Mouse (Mus musculus) midbrain, embryonic 12.5 days (tissue): ENCODE data around the gene Zmiz1. TPM values are rescaled to one million over a fixed set of nuclear protein-coding genes. Genes with fewer than 3 reads are reported as not detected.

ENCODE experiments used
- ATAC-seq: fragments of 200-750 bp; cut with Nextera tagmentation; 2 replicates; pipeline ENCODE4 v1.8.0; 2017; ENCODE audit warnings: low read depth, moderate TSS enrichment, moderate library complexity; ENCODE audit not compliant: low FRiP score
- H3K27ac ChIP-seq: fragments of 300-500 bp; sonication (generic); replicated peaks from 2 replicates; pipeline ENCODE4 v1.5.1; 2016; ENCODE audit warnings: mild to moderate bottlenecking
- H3K27me3 ChIP-seq: fragments of 300-500 bp; sonication (generic); 2 replicates; pipeline ENCODE4 v1.6.1; 2016; ENCODE audit warnings: mild to moderate bottlenecking
- H3K36me3 ChIP-seq: fragments of 300-500 bp; sonication (generic); 2 replicates; pipeline ENCODE4 v1.6.1; 2016
- H3K4me1 ChIP-seq: fragments of 300-500 bp; sonication (generic); 2 replicates; pipeline ENCODE4 v1.6.1; 2016
- H3K4me2 ChIP-seq: fragments of 300-500 bp; sonication (generic); replicated peaks from 2 replicates; pipeline ENCODE4 v1.6.1; 2016; ENCODE audit warnings: mild to moderate bottlenecking, moderate library complexity
- H3K4me3 ChIP-seq: fragments of 300-500 bp; sonication (generic); 2 replicates; pipeline ENCODE4 v1.5.1; 2016; ENCODE audit warnings: mild to moderate bottlenecking
- H3K9ac ChIP-seq: fragments of 300-500 bp; sonication (generic); replicated peaks from 2 replicates; pipeline ENCODE4 v1.6.1; 2016; ENCODE audit warnings: mild to moderate bottlenecking, moderate library complexity
- H3K9me3 ChIP-seq: fragments of 300-500 bp; sonication (generic); 2 replicates; pipeline ENCODE4 v1.6.1; 2016; ENCODE audit warnings: mild to moderate bottlenecking
- WGBS: fragments of 180-500 bp; shearing (Covaris S2); methylation state at CpG from one replicate; pipeline ENCODE4 v1.1.7; 2016; 5-methylcytosine and 5-hydroxymethylcytosine counted together
- polyA plus RNA-seq: library from polyadenylated mRNA; unstranded; fragments of >200 nt; fragmentation: Nextera tagmentation; extraction: Ambion mirVana; gene quantifications from 2 replicates; pipeline ENCODE4 v1.2.1, GENCODE M21; 2016

Zmiz1 gene
- 79.4 and 82.5 TPM in 2 replicates for polyA plus RNA-seq

DNA sequence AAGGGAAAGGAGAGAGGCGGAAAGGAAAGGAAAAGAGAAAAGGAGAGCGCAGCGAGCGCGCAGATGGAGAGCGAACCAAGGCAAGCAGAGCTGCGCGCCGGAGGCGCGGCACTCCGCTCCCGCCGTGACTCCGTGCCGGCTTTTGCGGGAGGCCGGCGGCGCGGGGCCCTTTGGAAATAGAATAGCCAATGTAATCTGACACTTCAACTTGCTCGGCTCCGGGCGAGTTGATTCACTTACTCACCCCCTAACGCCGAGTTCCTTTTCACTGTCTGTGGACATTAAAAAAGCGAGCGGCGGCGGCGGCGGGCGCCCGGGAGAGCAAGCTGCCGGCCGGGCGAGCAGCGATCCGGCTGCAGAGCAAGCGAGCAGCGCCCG, at the start of gene Zmiz1:
Gene Zmiz1 (plus strand): TSS at position 170 of the 378 bp plus-strand sequence.
- H3K4me1 ChIP-seq: peaks cover 56% of the 10 kb centered on the region
- peak within 1 kb of the TSS; percentile 100 for H3K9ac ChIP-seq
- H3K4me2 ChIP-seq: peak within 1 kb of the TSS; percentile 96
- under 1% methylated on average over 42 of the region's 42 CpGs for WGBS
- H3K27me3 ChIP-seq: no peaks in the 10 kb centered on the region
- H3K4me3 ChIP-seq: peak within 1 kb of the TSS; percentile 98
- peak; percentile 30 for ATAC-seq
- H3K27ac ChIP-seq: peak within 1 kb of the TSS; percentile 99
- no peaks in the 10 kb centered on the region for H3K36me3 ChIP-seq
- H3K9me3 ChIP-seq: no peaks in the 10 kb centered on the region

DNA sequence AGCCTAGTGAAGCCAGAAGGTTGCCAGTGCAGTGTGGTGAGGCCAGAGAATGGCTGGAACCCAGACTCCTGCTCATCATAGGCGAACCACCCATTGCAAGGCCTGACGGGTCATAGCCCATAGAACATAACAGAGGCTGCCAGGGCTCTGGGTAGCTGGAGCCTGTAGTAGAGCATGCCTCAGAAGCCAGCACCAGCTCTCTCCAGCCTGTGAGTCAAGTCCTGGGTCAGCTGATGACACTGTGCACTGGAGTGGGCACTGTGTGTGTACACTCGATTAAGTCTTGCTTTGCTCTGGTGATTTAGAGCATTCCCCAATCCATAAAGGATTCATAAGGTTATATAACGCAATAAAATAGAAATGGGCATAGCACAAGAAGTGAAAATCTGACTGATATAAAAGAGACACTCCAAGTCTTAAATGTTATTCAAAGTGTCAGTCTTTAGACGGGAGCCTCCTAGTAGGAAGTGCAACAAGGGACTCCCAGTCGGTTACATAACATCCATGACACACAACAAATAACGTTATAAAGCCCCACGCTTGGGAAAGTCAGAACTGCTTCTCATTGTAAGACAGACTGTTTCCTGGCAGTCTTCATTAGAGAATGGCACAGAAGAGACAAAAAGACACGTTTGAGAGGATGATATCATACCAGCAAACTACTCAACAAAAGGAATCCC, 47.0 kb upstream of the Zmiz1 start:
- no peak for ATAC-seq
- Histone ChIP-seq H3K9ac (no peak overlapping the region), H3K4me1 (peaks cover 4% of the 10 kb centered on the region; the same call in 1 of the 2 replicates), H3K4me2 (no peak overlapping the region), H3K9me3 (no peaks in the 10 kb centered on the region), H3K36me3 (no peaks in the 10 kb centered on the region), H3K27ac (no peak overlapping the region), H3K4me3 (no peak overlapping the region), H3K27me3 (no peaks in the 10 kb centered on the region)
- WGBS: 85% methylated on average over 9 of the region's 9 CpGs

DNA sequence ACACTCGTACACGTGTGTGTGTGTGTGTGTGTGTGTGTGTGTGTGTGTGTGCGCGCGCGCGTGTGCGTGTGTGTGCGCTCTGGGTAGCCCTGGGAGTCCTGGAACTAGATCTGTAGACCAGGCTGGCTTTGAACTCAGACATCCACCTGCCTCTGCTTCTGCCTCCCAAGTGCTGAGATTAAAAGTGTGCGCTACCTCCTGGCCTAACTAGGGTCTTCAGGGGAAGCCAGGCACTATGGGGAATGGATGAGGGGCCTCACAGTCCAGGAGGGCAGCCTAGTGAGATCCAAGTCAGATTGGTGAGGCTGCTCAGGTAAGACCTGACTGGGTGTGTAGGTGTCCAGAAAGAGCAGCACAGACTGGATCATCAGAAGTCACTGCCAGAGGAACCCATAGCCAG, 46.2 kb upstream of the Zmiz1 start:
- 96% methylated on average over 10 of the region's 10 CpGs for WGBS

DNA sequence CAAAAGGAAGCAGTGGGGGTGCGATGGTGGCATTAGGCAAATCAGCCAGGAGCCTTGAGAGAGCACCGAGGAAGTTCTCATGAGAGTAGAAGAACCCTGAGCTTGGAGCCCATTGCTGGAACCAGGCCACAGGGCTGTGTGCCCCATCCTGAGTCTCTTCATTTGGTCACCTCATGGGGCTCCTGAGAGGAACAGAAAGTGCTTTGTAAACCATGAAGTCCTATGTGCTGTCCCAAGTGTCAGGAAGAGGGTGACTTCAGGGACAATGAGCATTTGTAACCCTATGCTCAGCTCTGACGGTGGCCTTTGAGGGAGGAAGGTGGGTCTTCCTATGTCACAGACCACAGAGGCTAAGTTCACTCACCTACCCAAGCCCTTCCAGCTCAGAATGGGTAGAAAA, 45.5 kb upstream of the Zmiz1 start:
- ATAC-seq: no peak
- no peak overlapping the region for H3K4me2 ChIP-seq
- 83% methylated on average over 3 of the region's 3 CpGs for WGBS

More for the DNA sequence above, 46.2 kb upstream of the Zmiz1 start:
- H3K36me3 ChIP-seq: no peaks in the 10 kb centered on the region
- no peak for ATAC-seq
- no peaks in the 10 kb centered on the region for H3K9me3 ChIP-seq
- H3K27me3 ChIP-seq: no peaks in the 10 kb centered on the region
- no peak overlapping the region for H3K27ac ChIP-seq
- no peak overlapping the region for H3K4me3 ChIP-seq
- H3K9ac ChIP-seq: no peak overlapping the region
- peaks cover 4% of the 10 kb centered on the region; the same call in 1 of the 2 replicates for H3K4me1 ChIP-seq
- H3K4me2 ChIP-seq: no peak overlapping the region

DNA sequence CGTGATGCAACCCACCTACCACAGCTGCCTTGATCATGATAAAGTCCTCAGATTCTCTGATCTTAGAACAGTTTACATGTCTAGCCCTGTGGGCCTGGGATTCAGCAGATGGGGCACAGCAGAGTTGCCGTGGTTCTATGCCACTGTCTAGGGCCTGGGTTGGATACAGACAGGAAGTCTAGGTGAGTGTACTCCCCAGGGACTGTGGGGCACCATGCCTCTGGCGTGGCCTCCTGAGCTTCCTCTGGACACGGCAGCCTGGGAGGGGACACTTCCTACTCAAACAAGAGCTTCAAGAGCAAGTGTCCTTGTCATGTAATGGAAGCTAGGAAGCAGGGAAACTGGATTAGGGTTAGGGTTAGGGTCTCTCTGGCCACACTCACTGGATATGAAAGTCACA, 44.9 kb upstream of the Zmiz1 start:
- 84% methylated on average over 4 of the region's 4 CpGs for WGBS
- H3K4me1 ChIP-seq: peaks cover 4% of the 10 kb centered on the region; the same call in 1 of the 2 replicates

More for the DNA sequence above, 45.5 kb upstream of the Zmiz1 start:
- Histone ChIP-seq H3K27ac (no peak overlapping the region), H3K4me1 (peaks cover 4% of the 10 kb centered on the region; the same call in 1 of the 2 replicates), H3K4me3 (no peak overlapping the region), H3K27me3 (no peaks in the 10 kb centered on the region), H3K36me3 (no peaks in the 10 kb centered on the region), H3K9me3 (no peaks in the 10 kb centered on the region), H3K9ac (no peak overlapping the region)

DNA sequence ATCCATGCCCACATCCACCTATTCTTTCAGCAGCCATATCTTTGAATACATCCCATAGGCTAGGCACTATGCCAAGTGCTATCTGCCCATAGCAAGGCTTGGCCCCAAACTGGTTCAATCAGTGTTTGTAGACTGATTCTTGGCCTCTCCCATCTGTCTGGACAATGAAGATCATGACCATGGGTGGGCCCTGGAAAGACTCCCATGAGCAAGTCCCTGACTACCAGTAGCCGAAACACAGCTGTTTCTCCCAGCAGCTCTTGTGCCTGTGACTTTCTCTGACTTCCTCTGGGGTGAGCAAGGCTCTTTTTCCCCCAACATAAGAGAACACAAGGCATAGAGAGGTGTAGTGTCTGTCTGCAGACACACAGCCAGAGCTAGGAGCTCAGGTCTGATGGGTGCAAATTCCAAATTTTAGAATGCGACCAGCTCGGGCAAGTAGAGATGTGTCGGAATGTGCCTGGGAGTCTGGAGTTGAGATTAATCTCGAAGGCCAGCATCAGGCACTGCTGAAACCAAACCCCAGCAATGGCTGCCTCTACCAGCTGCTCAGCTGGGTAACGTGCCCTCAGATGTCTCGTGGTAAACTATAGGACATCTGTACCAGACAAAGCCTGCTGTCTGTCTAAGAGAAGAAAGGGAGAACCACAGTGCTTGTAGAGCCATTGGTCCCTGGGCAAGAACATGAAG, 38.8 kb upstream of the Zmiz1 start:
- no peak overlapping the region for H3K4me3 ChIP-seq
- ATAC-seq: no peak
- H3K27me3 ChIP-seq: 0 out of 2 replicates have a peak, but pooled peaks cover 1% of the 10 kb centered on the region
- H3K9ac ChIP-seq: no peak overlapping the region
- H3K27ac ChIP-seq: no peak overlapping the region; the same call in 1 of the 2 replicates
- no peaks in the 10 kb centered on the region for H3K36me3 ChIP-seq
- 85% methylated on average over 7 of the region's 7 CpGs for WGBS
- peaks cover 19% of the 10 kb centered on the region for H3K4me1 ChIP-seq
- H3K4me2 ChIP-seq: no peak overlapping the region
- H3K9me3 ChIP-seq: no peaks in the 10 kb centered on the region

More for the DNA sequence above, 44.9 kb upstream of the Zmiz1 start:
- no peaks in the 10 kb centered on the region for H3K36me3 ChIP-seq
- H3K9me3 ChIP-seq: no peaks in the 10 kb centered on the region
- ATAC-seq: no peak
- H3K4me3 ChIP-seq: no peak overlapping the region
- H3K27ac ChIP-seq: no peak overlapping the region
- H3K4me2 ChIP-seq: no peak overlapping the region
- H3K9ac ChIP-seq: no peak overlapping the region
- H3K27me3 ChIP-seq: no peaks in the 10 kb centered on the region

DNA sequence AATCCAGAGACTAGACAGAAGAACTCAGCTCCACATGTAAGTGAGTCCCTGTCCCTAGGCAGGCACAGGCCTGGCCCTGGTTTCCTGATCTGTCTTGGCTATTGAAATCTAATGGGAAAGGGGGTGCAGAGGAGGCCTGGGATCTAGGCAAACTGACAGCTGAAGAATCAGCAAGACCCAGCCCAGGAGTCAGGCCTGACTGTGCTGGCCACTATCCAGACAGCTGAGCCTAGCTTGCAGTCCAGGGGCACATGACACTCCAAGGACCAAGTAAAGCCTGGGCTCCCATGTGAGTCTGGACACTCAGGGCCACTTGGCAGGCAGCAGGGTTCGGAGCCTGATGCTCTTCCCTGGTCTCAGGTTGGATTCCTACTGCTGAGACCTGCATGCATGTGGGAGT, 38.0 kb upstream of the Zmiz1 start:
- Histone ChIP-seq H3K27me3 (0 out of 2 replicates have a peak, but pooled peaks cover 3% of the 10 kb centered on the region), H3K36me3 (no peaks in the 10 kb centered on the region), H3K4me2 (no peak overlapping the region), H3K27ac (peak overlapping the region; percentile 74), H3K9me3 (no peaks in the 10 kb centered on the region), H3K4me1 (peaks cover 19% of the 10 kb centered on the region), H3K9ac (no peak overlapping the region), H3K4me3 (no peak overlapping the region)
- peak; percentile 25; the same call in 1 of the 2 replicates for ATAC-seq
- 95% methylated on average over 1 of the region's 1 CpGs for WGBS

DNA sequence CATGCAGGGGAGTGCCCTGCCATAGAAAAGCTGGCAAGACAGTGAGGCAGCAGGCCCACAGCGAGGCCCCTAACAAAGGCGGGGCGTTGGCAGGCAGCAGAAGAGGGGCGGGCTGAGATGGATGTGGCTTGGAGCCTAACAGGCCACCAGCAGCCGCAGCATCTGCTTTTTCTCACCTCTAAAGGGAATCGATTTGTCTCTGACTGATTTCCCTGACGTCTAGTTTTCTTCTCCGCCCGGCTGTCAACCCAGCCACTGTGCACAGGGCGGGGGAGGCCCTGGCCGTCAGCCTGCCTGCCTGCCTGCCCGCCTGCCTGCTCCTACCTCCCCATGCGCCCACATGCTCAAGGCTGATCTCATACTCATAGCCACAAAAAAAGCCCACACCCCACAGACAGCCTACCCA, 37.4 kb upstream of the Zmiz1 start:
- no peaks in the 10 kb centered on the region for H3K36me3 ChIP-seq
- H3K4me1 ChIP-seq: peaks cover 19% of the 10 kb centered on the region
- no peak overlapping the region; the same call in 1 of the 2 replicates for H3K9ac ChIP-seq
- H3K9me3 ChIP-seq: no peaks in the 10 kb centered on the region
- H3K4me2 ChIP-seq: no peak overlapping the region
- peak; percentile 76 for ATAC-seq
- peak overlapping the region; percentile 74 for H3K27ac ChIP-seq
- WGBS: 58% methylated on average over 13 of the region's 13 CpGs
- no peak overlapping the region for H3K4me3 ChIP-seq
- H3K27me3 ChIP-seq: 0 out of 2 replicates have a peak, but pooled peaks cover 3% of the 10 kb centered on the region

DNA sequence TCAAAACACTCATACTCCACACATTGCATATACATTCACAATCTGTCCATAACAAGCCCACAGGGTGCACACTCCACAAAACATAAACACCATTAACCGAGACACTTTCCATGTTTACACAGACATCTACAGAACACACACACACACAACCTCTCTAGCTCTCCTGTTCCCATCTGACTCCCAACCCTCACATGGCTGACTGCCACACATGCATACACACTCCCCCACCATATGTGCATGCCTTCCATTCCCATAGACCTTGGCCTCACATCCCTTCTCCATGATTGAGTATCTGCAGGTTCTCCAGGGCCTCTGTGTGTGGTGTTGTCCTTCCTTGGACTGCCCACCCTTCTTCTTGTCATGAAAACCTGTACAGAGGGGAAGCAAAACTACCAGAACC, 36.0 kb upstream of the Zmiz1 start:
- 87% methylated on average over 1 of the region's 1 CpGs for WGBS
- Histone ChIP-seq H3K36me3 (no peaks in the 10 kb centered on the region), H3K27ac (no peak overlapping the region)

DNA sequence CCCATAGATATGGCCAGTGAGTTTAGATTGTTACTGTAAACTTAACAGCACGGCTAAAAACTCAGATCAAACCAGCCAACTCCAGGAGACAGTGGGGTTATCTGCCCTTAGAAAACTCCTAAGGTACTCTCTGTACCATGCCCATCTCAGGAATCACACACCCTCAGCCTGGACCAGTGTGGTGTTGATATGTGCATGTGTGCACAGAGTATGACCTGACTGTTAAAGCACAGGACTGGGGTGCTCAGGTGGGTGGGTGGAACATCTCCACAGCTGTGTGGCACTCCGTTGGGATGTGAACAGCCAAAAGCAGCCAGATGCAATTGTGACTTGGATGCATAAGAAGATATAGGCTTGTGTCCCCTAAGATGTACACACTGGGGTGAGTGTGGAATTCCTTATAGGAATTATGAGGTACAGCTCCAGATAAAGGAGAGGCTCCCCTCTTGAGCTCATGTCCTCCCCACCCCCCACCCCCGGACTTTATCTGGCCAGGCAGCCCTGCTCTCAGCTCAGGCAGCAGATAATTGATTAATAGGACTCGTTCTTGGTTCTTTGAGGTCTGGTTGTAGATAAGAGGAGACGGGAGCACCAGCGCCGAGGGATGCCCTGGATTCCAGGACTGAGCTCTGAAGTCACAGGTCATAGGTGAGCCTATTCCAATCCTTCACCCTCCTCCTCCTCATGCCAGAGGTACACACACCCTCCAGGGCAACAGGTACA, 35.1 kb upstream of the Zmiz1 start:
- H3K4me2 ChIP-seq: no peak overlapping the region

More for the DNA sequence above, 36.0 kb upstream of the Zmiz1 start:
- H3K4me2 ChIP-seq: no peak overlapping the region
- 0 out of 2 replicates have a peak, but pooled peaks cover 3% of the 10 kb centered on the region for H3K27me3 ChIP-seq
- no peak overlapping the region for H3K4me3 ChIP-seq
- no peak for ATAC-seq
- no peak overlapping the region for H3K9ac ChIP-seq
- H3K4me1 ChIP-seq: peaks cover 19% of the 10 kb centered on the region
- no peaks in the 10 kb centered on the region for H3K9me3 ChIP-seq

DNA sequence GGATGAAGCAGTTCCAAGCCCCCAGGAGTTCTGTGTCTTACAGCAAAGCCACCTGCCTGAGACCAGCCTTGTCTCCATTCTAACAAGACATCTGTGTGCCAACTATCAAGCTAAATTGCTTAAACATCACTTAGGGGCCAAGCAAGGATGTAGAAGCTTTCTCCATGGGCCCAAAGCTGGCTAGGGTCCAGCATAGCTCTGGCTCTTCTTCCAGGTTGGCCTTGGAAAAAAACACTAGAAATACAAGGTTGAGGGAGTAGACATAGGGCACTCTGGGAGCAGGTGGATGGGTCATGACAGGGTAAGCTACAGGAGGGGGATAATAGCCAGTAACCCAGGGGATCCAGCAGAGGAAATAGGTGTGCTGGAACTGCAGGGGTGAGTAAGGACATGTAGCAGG, 20.7 kb upstream of the Zmiz1 start:
- no peak for ATAC-seq
- H3K4me1 ChIP-seq: peaks cover 6% of the 10 kb centered on the region
- H3K9me3 ChIP-seq: no peaks in the 10 kb centered on the region
- H3K36me3 ChIP-seq: no peaks in the 10 kb centered on the region
- no peak overlapping the region for H3K4me3 ChIP-seq
- H3K27me3 ChIP-seq: 0 out of 2 replicates have a peak, but pooled peaks cover 10% of the 10 kb centered on the region
- no peak overlapping the region for H3K9ac ChIP-seq
- no peak overlapping the region for H3K27ac ChIP-seq
- H3K4me2 ChIP-seq: no peak overlapping the region

More for the DNA sequence above, 35.1 kb upstream of the Zmiz1 start:
- WGBS: 71% methylated on average over 7 of the region's 7 CpGs
- no peak overlapping the region for H3K4me3 ChIP-seq
- H3K9me3 ChIP-seq: no peaks in the 10 kb centered on the region
- no peak overlapping the region for H3K27ac ChIP-seq
- H3K36me3 ChIP-seq: no peaks in the 10 kb centered on the region
- no peak overlapping the region for H3K9ac ChIP-seq
- 0 out of 2 replicates have a peak, but pooled peaks cover 3% of the 10 kb centered on the region for H3K27me3 ChIP-seq
- peaks cover 19% of the 10 kb centered on the region for H3K4me1 ChIP-seq
- no peak for ATAC-seq
